Mouse (Mus musculus) megakaryocyte, adult 5-6 weeks (primary cell): ENCODE data around the gene Scarb1. TPM values are rescaled to one million over a fixed set of nuclear protein-coding genes. Genes with fewer than 3 reads are reported as not detected.
"Not testable (repeated sequence)": the region's sequence is repeated elsewhere in the genome, so short reads cannot be mapped to it uniquely, and the experiment has no call there.

Experiments
- ATAC-seq: 2 replicates; pipeline ENCODE4 v1.8.0; 2016; ENCODE audit warnings: mild to moderate bottlenecking, inconsistent platforms; ENCODE audit not compliant: poor library complexity, severe bottlenecking
- total RNA-seq, 2 experiments: library from RNA; stranded (forward) in 1 of 2; stranded (reverse) in 1 of 2; fragments of 153-499, 151-499 nt in 1 of 2; fragments of 221-1000, 200-1000 nt in 1 of 2; gene quantifications; 2 replicates each; pipeline versions ENCODE4 v1.2.3 to v1.2.4; 2015 to 2017

The Scarb1 gene
- 88.7 and 92.9 TPM in 2 replicates for total RNA-seq (2015)
- total RNA-seq (2017) = 86.3 and 88.2 TPM in 2 replicates

DNA sequence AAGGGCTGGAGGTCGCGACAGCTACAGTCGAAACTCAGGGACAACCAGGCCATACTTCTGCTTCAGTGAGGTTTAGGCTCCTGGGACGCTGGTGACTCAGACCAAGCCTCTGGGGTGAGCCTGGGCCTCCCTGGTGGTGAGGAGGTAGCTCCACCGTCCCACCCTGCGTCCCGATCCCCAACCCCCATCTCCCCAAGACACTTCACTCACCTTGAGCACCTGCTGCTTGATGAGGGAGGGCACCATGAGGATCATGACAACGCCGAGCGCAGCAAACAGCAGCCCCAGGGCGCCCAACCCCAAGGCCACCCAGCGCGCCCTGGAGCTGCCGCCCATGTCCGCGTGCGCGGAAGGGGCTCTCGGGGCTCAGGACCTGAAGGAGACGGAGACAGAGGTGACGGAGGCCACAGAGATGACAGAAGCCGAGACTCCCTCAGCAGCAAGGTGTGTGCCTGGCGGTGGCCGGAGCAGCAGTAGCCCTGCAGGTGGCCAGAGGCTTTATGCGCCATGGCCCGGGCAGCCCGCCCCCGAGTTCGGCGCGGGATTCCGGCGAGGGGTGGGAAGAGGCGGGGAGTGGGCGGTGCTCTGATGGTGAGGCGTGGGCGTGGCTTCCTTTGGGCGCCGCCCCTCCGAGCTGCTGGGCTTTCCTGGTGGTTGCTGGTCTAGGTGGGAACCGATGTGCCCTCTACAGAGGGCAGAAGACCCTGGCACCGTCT, at the start of gene Scarb1:
Scarb1 (minus strand) TSS at position 548 of the 716 bp plus-strand sequence.
- peak; percentile 70 for ATAC-seq

DNA sequence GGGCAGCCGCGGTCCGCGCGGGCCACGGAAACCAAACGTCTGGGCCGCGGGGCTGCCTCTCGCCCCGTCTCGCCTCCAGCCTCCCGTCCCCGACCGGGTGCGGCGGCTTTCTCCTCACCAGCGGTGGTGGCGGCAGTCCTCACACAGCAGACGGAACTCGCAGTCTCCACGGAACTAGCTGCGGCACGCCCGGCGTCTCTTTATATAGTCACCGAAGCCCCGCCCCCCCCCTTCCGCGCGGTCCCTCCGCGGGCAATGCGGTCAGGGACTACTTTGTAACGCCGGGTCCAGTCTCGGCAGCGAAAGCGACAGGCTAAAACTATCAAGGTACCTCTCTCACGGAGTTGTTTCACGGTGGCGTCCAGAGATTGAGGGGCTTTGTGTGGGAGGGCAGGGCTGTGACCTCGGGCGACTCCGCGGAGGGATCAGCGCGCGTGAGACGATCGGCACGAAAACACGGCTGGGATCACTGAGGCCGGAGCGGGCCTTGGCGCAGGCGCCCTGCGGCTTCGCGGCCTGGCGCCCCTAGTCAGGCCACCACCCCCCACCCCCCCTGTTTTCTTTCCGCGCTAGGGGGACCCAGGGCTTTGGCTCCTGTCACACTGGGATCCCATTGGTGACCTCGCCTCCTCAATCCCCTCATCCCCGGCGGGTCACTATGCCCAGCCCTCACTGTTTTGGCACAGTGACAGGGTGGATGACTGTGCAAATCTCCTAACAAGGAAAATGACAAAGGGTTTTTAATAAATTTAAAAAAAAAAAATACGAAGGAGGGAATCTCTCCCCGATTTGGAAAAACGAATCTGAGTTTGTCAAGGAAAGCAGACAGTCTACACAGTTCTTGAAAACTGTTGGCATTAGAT, 48.9 kb upstream of the Scarb1 start, which contains the start of gene Ubc:
Ubc (minus strand) TSS at position 624 of the 863 bp plus-strand sequence.
- peak; percentile 26 for ATAC-seq

DNA sequence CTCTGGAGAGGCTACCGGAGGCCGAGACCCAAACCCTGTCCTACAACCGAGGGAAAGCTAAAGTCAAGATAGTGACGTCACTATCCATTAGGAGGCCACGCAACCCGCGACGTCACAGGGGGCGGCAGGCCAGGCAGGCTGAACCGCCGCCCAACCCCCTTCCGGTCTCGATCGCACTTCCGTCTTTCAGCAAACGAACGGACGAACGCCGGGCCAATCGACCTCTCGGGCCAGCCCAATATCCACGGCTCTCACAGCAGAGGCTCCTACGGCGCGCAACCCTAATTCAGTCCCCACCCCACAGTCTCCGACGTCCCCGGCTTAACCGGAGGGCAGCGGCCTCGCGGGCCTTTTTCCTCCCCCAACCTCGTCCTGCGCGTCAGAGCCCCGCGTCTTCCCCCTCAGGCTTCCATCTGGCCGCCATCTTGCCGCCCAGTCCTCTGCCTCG, 48.3 kb upstream of the Scarb1 start, which contains the start of gene Gm10382:
Gm10382 (plus strand) TSS at position 192 of the 448 bp plus-strand sequence.
- peak; percentile 47 for ATAC-seq

DNA sequence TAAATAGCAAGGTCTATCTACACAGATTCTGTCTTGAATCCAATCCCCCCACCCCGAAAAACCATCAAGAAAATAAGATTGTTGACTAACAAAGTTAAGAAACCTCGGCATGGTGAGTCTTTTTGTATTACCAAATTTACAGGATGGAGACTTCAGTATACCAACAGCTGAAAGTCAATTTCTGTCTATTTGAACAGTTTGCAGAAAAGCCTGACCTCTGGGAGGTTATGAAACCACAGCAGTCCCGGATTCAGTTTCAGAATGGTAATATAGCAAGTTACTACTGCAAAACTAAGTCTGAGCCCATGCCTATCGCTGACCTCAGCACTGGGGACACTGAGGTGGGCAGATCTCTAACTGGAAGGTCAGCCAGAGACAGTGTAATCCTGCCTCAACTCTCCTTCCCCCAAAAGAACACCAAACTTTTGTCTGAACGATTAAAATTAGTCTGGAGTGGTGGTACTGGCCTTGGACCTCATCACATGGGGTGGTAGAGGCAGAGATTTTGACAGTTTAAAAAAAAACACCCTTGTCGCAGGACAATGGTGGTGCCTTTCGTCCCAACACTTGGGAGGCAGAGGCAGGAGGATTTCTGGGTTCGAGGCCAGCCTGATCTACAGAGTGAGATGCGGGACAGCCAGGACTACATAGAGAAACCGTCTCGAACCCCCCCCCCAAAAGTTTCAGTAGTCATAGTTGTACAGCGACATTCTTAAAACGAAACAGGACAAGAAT, 47.6 kb upstream of the Scarb1 start:
- ATAC-seq = no peak

DNA sequence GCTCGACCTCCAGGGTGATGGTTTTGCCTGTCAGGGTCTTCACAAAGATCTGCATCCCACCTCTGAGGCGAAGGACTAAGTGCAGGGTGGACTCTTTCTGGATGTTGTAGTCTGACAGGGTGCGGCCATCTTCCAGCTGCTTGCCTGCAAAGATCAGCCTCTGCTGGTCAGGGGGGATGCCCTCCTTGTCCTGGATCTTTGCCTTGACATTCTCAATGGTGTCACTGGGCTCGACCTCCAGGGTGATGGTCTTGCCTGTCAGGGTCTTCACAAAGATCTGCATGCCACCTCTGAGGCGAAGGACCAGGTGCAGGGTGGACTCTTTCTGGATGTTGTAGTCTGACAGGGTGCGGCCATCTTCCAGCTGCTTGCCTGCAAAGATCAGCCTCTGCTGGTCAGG, 46.4 kb upstream of the Scarb1 start:
- not testable (repeated sequence) for ATAC-seq

DNA sequence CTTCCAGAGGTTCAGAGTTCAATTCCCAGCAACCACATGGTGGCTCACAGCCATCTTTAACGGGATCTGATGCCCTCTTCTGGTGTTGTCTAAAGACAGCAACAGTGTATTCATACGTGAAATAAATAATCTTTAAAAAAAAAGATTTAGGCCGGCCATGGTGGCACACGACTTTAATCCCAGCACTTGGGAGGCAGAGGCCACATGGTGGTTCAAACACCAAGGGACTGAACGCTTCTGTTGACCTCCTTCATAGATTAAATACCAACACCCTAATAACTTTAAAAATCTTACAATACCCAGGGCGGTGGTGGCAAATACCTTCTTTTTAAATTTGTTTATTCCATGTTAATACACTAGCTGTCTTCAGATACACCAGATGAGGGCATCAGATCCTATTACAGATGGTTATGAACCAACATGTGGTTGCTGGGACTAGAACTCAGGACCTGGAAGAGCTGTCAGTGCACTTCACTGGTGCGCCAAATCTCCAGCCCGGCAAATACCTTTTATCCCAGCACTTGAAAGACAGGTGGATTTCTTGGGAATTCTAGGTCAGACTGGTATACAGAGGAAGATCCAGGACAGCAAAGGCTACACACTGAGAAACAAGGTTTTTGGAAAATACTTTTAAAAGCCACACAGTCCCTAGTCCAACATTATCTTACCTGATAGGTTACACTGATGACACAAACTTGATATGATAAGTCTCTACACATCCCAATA, 44.5 kb upstream of the Scarb1 start:
- no peak for ATAC-seq

DNA sequence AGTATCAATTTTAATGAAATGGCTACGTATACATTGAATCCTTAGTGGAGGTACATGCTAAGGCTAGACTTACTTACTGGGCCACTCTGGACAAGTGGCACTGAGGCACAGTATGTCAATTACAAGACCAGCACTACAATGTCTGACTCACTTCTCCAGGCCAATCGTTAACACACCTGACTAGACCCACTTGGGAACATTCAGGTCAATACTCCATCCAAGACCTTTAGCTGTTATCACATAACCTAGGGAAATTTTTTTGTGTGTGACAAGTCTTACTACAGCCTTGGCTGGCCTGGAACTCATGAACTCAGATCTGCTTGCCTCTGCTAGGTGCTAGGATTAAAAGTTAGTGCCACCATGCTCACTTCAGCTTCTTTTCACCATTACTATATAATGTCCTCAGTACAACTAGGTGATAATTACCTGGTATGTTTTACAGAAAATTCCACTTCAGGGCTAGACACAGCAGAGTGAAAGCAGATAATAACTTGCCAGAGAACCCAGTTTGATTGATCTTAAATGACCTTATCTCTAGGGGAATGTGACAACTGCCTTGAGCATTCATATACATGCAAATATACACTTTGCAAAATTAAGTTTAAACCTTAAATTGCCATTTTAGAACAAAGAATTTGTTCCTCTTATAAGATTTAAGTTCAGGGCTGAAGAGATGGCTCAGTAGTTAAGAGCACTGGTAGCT, 43.8 kb upstream of the Scarb1 start:
- no peak for ATAC-seq

DNA sequence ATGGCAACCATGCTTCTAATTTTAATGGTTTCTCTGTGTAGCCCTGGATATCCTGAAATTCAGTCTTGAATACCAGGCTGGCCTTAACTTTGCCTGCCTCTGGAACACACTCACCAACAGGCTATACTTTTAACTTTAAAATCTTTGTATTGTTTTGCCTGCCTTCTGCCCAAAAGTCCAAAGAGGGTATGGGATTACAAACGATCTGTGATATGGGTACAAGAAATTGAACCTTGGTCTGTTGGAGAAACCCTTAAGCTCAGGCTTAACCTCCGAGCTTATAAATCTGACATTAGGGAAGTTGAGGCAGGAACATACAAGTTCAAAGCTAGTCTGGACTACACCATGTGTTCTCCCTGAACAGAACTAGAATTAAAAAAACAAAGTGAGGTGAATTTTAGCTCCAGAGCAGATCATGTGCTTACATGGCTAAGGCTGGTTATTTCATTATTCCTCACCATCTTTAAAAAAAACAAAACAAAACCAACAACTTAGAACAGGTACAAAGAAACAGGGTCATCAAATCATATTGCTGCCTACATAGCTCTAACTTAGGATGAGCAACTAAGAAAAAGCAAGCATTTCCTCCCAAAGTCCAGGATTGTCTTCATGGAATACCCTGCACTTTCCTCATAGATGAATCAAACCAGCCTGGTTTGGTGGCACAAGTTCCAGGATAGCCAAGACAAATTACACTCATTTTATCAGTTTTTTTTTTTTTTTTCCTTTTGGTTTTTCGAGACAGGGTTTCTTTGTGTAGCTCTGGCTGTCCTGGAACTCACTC, 42.9 kb upstream of the Scarb1 start:
- ATAC-seq = no peak

DNA sequence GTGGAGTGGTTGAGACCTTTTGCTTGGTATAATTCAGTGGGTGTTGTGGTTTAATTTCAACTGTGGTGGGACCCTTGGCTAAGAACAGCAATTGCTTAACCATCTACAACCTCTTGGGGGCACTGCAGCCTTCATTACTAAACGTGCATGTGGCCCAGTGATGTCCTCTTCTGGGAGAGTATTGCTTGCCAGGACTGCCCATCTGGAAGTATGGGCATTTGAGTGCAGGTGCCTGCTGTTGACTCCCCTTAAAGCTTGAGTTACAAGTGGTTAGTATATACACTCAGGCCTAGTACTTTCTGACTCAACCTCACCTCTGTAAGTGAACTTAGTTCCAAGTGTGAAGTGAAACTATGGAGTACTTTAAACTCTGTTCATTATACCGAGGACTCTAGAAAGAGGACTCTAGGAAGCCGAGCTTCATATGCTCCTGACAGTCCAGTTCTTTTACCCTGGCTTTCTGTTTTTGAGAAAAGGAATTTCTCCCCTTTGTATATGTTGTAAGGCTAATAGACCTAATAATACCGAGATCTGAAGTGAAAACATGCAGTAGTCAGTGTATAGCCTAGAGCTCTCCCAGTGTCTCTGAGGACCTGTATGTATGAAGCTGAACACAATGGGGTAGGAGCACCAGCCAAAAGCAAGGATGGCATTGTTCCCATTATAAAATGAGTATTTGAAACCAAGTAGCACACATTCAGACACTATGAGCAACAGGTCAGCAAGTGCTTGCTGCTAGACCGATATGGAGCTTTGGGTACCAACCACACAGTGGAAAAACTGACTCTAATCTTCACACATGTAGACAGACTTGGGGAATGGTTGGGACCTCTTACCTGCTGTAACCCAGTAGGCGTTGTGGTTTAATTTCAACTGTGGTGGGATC, 42.0 kb upstream of the Scarb1 start:
- ATAC-seq = peak; percentile 64

DNA sequence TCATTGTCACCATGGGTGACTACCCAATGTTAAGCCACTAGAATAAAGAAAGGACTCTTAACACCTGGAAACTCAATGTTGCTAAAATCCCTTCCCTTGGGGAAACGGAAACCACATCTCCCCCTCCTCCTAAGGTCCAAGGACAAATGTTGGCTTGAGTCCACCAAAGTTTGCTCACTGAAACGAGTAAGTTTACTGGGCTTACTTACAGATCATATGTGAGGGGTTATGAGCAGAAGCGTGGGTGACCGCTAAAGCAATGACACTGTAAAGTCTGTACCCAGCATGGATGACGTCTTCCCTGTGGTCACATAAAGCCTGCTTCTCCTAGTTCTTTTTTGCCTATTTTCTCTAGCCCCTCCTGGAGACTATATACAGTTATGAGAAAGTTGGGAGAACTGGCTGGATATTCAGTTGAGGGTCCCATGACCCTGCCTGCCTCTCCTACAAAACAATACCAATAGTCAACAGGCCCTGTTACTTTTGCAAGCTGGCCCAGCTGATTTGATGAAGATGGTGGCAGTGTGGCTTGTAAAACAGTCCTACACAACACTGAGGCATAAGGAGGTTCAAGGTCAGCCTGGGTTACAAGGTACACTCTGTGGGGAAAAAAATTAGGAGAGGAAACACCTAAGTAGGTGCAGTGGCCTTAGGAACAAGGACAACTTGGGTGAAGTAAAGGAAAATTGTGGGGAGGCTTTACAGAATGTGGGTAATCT, 41.2 kb upstream of the Scarb1 start:
- ATAC-seq = no peak; the same call in 1 of the 2 replicates

DNA sequence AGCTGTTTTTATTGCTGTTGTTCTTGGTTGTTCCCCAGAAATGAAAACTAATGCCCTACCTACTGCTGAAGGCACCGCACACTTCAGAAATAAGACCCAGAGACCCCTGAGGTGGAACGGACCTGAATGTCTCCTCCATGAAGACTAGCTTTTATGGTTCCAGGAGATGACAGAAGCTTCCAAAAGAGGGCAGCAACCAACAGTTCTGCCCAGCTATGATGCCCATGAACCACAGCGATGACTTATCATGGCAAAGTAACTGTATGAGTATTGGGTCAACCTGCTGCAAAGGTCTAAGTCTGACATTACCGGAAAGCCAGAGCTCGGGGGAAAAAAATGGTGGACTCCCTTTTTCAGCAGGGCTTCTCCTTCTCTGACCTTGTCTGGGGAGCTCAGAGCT, 38.0 kb upstream of the Scarb1 start:
- no peak for ATAC-seq

DNA sequence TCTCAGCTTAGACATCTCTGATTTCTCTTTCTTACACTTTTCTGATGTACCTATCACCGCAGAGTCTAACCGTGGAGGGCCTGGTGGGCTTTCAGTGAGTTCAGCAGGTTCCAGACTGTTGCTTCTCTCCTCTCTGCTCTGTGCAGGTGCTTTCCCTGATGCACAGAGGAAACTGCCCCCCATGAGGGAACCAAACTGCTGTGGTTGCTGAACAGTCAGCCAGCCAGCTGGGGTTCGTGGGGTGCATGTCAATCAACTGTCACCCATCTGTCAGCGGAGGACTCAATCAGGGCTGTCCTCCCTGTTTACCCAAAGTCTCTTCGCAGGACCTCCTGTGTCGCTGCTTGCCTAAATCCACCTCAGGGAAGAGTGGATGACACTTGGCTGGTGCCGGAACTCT, 36.3 kb upstream of the Scarb1 start:
- ATAC-seq = no peak

DNA sequence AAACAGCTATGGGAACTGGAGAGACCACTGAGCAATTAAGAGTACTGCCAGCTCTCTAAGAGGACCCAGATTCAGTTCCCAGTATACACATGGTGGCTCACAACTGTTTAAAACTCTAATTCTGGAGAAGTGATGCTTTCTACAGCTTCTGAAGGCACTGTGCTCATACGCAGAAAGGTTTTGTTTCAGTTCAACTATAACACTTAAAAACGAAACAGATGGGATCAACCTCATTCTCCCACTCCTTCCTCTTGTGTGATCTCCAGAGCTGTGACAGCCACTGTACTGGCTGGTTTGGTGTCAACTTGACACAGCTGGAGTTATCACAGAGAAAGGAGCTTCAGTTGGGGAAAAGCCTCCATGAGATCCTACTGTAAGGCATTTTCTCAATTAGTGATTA, 35.0 kb upstream of the Scarb1 start:
- peak; percentile 64 for ATAC-seq

DNA sequence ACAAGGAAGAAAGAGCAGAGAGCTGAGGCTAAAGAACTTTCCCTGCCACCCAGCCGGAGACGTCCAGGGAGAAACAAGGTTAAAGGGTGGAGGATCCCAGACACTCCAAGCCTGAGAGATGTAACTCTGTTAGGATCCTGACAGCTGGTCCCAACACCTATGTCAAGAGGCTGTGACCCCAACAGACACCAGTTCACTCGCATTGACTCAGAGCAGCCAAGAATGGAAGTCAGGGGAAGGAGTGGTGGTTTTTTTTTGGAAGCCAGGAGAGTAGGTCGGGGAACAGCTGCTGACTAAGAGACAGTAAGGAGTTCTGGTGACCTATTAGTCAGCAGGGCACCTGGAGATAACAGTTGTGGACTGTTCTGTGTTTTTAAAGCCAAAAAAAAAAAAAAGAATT, 31.1 kb upstream of the Scarb1 start:
- no peak for ATAC-seq

DNA sequence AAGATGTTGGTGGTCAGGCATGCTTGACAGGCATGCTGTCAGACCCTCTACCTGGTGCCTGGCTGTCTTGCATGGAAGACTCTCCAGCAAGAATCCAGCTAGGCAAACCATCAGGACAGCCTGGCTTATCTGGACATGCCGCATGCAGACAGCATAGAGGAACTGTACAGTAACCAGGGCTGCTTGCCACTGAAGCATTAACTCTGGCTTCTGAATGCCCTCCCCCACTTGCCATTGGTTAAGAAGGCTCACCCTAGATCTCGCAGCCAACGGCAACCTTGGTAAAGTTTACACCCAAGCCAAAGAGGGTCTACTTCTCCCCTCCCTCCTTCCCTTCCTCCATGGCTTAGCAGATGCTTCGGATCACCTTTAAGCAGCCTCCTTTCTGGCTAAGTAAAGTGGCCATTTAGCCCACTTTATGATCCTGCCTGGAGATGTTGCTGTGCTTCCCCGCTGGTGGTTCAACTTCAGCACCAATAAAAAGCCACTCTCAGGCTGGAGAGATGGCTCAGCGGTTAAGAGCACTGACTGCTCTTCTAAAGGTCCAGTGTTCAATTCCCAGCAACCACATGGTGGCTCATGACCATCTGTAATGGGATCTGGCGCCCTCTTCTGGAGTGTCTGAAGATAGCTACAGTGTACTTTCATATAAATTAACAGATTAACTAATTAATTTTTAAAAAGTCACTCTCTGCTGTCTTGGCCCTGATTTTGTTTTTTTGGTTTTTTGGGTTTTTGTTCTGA, 30.2 kb upstream of the Scarb1 start:
- ATAC-seq = no peak

DNA sequence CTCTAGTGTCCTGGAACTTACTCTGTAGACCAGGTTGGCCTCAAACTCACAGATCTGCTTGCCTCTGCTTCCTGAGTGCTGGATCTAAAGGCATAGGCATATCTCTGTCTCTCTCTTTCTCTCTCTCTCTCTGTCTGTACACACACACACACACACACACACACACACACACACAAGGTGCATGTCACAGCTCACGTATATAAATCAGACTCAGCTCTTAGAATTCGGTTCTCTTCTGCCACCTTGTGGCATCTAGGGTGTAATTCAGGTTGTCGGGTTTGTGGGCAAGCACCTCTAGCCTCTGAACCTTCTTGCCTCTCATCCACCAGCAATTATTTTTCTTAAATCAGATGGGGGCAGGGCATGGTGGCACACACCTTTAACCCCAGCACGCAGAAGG, 27.7 kb upstream of the Scarb1 start:
- peak; percentile 98 for ATAC-seq

DNA sequence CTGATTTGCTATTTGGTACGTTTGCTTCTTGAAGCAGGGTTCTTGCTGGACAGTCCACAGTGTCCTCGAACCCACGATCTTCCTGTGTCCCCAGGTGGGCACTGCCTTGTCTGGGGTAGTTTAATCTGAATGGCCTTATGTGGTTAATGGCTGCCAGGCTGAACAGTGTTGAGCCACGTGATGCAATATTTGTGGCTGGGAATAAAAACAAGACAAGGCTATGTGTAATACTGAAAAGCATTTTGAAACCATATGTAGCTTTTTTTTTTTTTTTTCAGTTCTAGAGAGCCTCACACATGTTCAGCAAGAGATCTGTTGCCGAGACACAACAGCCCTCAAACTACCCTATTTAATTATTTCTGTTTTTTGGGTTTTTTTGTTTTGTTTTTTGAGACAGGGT, 27.3 kb upstream of the Scarb1 start:
- peak; percentile 51; the same call in 1 of the 2 replicates for ATAC-seq
